Mouse (Mus musculus): Measurements from ENCODE around the gene Dgkg.

- TF ChIP-seq CTCF (IDR thresholded peaks at IDR 0.05; ENCODE audit: control insufficient read depth, insufficient read depth, low read length) (no peak), POLR2A (IDR thresholded peaks at IDR 0.05; ENCODE audit: borderline replicate concordance, control insufficient read depth, low read depth, low read length) (no peak)
These were observed 111.2 kb downstream of the Dgkg start for GRCm38 (mm10) chr16:22545799-22546198.
